Mouse (Mus musculus) hindbrain, embryonic 13.5 days (tissue): ENCODE results near the gene Zfp82. TPM values are rescaled to one million over a fixed set of nuclear protein-coding genes. Genes with fewer than 3 reads are reported as not detected.
A peak's percentile ranks its signal among the peaks of the same experiment; 100 is the strongest.

ENCODE experiments used
- ATAC-seq: fragments of 200-750 bp; cut with Nextera tagmentation; 2 replicates; pipeline ENCODE4 v1.8.0; 2017; ENCODE audit warnings: moderate TSS enrichment; ENCODE audit not compliant: low FRiP score
- H3K27ac ChIP-seq: fragments of 300-500 bp; sonication (generic); 2 replicates; pipeline ENCODE4 v1.5.1; 2015; ENCODE audit warnings: inconsistent platforms, mild to moderate bottlenecking, moderate library complexity
- H3K27me3 ChIP-seq: fragments of 300-500 bp; sonication (generic); 2 replicates; pipeline ENCODE4 v1.6.1; 2015; ENCODE audit warnings: mild to moderate bottlenecking, inconsistent platforms
- H3K36me3 ChIP-seq: fragments of 300-500 bp; sonication (generic); 2 replicates; pipeline ENCODE4 v1.6.1; 2015; ENCODE audit warnings: mild to moderate bottlenecking, inconsistent platforms
- H3K4me1 ChIP-seq: fragments of 300-500 bp; sonication (generic); replicated peaks from 2 replicates; pipeline ENCODE4 v1.6.1; 2015; ENCODE audit warnings: inconsistent platforms
- H3K4me2 ChIP-seq: fragments of 300-500 bp; sonication (generic); 2 replicates; pipeline ENCODE4 v1.6.1; 2015; ENCODE audit warnings: inconsistent platforms, mild to moderate bottlenecking, moderate library complexity
- H3K4me3 ChIP-seq: fragments of 300-500 bp; sonication (generic); 2 replicates; pipeline ENCODE4 v1.5.1; 2015; ENCODE audit warnings: mild to moderate bottlenecking, inconsistent platforms
- H3K9ac ChIP-seq: fragments of 300-500 bp; sonication (generic); 2 replicates; pipeline ENCODE4 v1.6.1; 2015; ENCODE audit warnings: mild to moderate bottlenecking, inconsistent platforms
- H3K9me3 ChIP-seq: fragments of 300-500 bp; sonication (generic); 2 replicates; pipeline ENCODE4 v1.6.1; 2016; ENCODE audit warnings: inconsistent platforms
- WGBS: fragments of 180-500 bp; shearing (Covaris S2); methylation state at CpG from one replicate; pipeline ENCODE4 v1.1.7; 2015; 5-methylcytosine and 5-hydroxymethylcytosine counted together
- microRNA-seq: library from miRNA; unstranded; fragments of <30 nt; microRNA quantifications from one replicate; pipeline ENCODE4, GENCODE M21; 2016
- polyA plus RNA-seq: library from polyadenylated mRNA; unstranded; fragments of >200 nt; fragmentation: Nextera tagmentation; extraction: Ambion mirVana; gene quantifications from 2 replicates; pipeline ENCODE4 v1.2.1, GENCODE M21; 2015

The Zfp82 gene
- polyA plus RNA-seq, 1 experiment from 2014 or later = 12.8 TPM

DNA sequence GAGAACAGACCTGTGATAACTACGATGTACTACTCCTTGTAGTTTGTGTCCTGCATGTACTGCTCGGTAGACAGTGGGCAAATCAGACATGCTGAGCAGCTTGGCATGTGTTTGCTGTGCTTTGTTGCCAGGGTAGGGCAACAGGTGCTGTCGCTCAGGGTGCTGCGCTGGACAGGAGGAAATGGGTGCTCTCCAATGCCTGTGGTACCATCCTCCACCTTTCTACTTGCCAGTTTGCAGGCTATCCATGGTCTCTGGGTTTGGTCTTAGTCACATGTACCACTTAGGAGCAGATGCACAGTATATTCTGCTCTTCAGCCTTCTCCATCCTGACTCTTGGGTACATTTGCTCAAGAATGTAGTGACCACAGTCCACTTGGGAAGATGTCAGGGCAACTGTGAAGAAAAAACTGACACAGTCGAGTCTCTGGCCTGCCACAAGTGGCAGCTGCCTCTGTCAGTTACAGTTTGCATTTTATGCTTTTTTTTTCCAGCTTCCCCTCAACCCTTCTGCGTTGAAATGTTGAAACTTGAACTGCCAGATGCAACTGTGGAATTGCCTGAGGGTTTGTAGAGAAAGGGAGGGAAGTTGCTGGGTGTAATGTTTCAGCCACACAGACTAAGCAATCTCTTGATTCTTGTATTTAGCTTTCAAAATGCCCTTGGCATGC, 64.5 kb downstream of the Zfp82 start:
- peaks cover 40% of the 10 kb centered on the region for H3K4me1 ChIP-seq

GRCm38 (mm10) chr7:30007601-30008000, 65.1 kb downstream of the Zfp82 start:
- no peaks in the 10 kb centered on the region for H3K27me3 ChIP-seq
- H3K4me1 ChIP-seq = peaks cover 38% of the 10 kb centered on the region
- H3K27ac ChIP-seq = no peak overlapping the region
- 100% methylated on average over 1 of the region's 1 CpGs for WGBS
- ATAC-seq = no peak
- H3K9ac ChIP-seq = no peak overlapping the region
- no peaks in the 10 kb centered on the region for H3K9me3 ChIP-seq
- no peak overlapping the region for H3K4me2 ChIP-seq
- H3K4me3 ChIP-seq = no peak overlapping the region
- peaks cover 12% of the 10 kb centered on the region for H3K36me3 ChIP-seq

More for the DNA sequence above, 64.5 kb downstream of the Zfp82 start:
- Histone ChIP-seq H3K9ac (0 out of 2 replicates have a peak overlapping the region, but pooled peaks have one; percentile 24), H3K4me2 (no peak overlapping the region), H3K36me3 (peaks cover 8% of the 10 kb centered on the region; the same call in 1 of the 2 replicates), H3K4me3 (no peak overlapping the region), H3K27ac (0 out of 2 replicates have a peak overlapping the region, but pooled peaks have one; percentile 18), H3K27me3 (no peaks in the 10 kb centered on the region), H3K9me3 (no peaks in the 10 kb centered on the region)
- no peak for ATAC-seq
- WGBS = 76% methylated on average over 6 of the region's 6 CpGs

Small RNA genes within 50 kb of the gene (microRNA-seq; reads per million reads assigned to microRNA genes)
- gene Gm23368 = not detected

Other genes starting within 250 kb of the Zfp82 start
- gene Zfp940, start 219.2 kb downstream of the Zfp82 start, polyA plus RNA-seq = 12.4 and 13.0 TPM in 2 replicates
- 18.2 and 18.9 TPM in 2 replicates for gene Zfp420, start 212.9 kb downstream of the Zfp82 start, polyA plus RNA-seq
- gene Zfp27, start 166.3 kb downstream of the Zfp82 start, polyA plus RNA-seq = 15.1 and 15.2 TPM in 2 replicates
- 8.5 and 8.6 TPM in 2 replicates for gene Zfp383, start 164.7 kb downstream of the Zfp82 start, polyA plus RNA-seq
- 17.5 and 18.4 TPM in 2 replicates for gene Zfp74, start 118.8 kb downstream of the Zfp82 start, polyA plus RNA-seq
- 5.5 and 8.0 TPM in 2 replicates for gene Zfp568, start 88.9 kb downstream of the Zfp82 start, polyA plus RNA-seq
- 9.4 TPM in 2 replicates for gene Zfp14, start 21.5 kb downstream of the Zfp82 start, polyA plus RNA-seq
- 1.5 and 1.6 TPM in 2 replicates for gene Gm26920, start 17.5 kb upstream of the Zfp82 start, polyA plus RNA-seq
- gene Zfp566, start 17.6 kb upstream of the Zfp82 start, polyA plus RNA-seq = 19.2 and 19.6 TPM in 2 replicates
- 95.2 and 108 TPM in 2 replicates for gene Zfp260, start 21.9 kb upstream of the Zfp82 start, polyA plus RNA-seq
- 17.5 and 19.8 TPM in 2 replicates for gene Zfp382, start 49.0 kb upstream of the Zfp82 start, polyA plus RNA-seq
- 17.5 and 18.6 TPM in 2 replicates for gene Zfp146, start 96.8 kb upstream of the Zfp82 start, polyA plus RNA-seq
- 4.5 and 8.0 TPM in 2 replicates for gene Cox7a1, start 111.2 kb upstream of the Zfp82 start, polyA plus RNA-seq
- gene Capns1, start 125.9 kb upstream of the Zfp82 start, polyA plus RNA-seq = 68.1 and 78.1 TPM in 2 replicates
- 174 and 175 TPM in 2 replicates for gene Polr2i, start 159.0 kb upstream of the Zfp82 start, polyA plus RNA-seq
- gene Tbcb, start 159.4 kb upstream of the Zfp82 start, polyA plus RNA-seq = 383 and 390 TPM in 2 replicates
- gene Ovol3, start 162.8 kb upstream of the Zfp82 start, polyA plus RNA-seq = not detected in 2 replicates
- gene Thap8, start 207.2 kb upstream of the Zfp82 start, polyA plus RNA-seq = 0.43 and 0.66 TPM in 2 replicates
- gene Wdr62, start 207.5 kb upstream of the Zfp82 start, polyA plus RNA-seq = 3.1 and 4.3 TPM in 2 replicates
- gene Clip3, start 218.8 kb upstream of the Zfp82 start, polyA plus RNA-seq = 84.2 and 90.1 TPM in 2 replicates
- gene Alkbh6, start 235.8 kb upstream of the Zfp82 start, polyA plus RNA-seq = 118 and 126 TPM in 2 replicates
- 13.1 and 16.8 TPM in 2 replicates for gene Syne4, start 241.9 kb upstream of the Zfp82 start, polyA plus RNA-seq
- gene E130208F15Rik, start 248.8 kb upstream of the Zfp82 start, polyA plus RNA-seq = 0.36 TPM in 1 of 2 replicates, not detected in the other